ENCODE assay signal across 8 mouse cellular contexts in the genomic region with DNA sequence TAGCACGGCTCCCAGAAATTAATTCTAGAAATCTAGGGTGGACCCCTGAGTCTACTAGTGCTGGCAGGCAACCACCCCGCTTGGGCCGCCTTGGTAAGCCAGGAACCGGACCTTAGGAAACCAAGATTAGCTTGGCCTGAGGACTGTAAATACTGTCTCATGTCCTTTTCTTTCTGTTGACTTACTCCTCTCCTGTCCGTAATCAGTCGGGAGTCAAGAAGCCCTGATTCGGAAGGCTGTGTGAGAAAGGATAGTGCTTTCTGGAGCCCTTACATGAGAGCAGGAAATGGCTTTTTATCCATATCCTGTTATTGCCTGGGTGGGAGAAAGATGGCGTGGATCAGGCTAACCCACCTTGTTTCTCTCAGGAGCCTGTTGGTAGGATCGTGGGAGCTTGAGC. TPM values are rescaled to one million over a fixed set of nuclear protein-coding genes. Genes with fewer than 3 reads are reported as not detected.
DNase-seq lines count a peak whose midpoint lies in the region; ATAC-seq and TF ChIP-seq lines count a peak whose summit lies in the region.

No protein-coding gene starts in this region.

- H3K27ac ChIP-seq in forebrain, embryonic 14.5 days (ENCODE audit: low read depth, low read length): 0 out of 2 replicates have a peak overlapping the region, but pooled peaks have one; percentile 21
- H3K27ac ChIP-seq in intestine, postnatal 0 days (ENCODE audit: low read depth, low read length): peak overlapping the region; percentile 98; the same call in 1 of the 2 replicates
- H3K27ac ChIP-seq in midbrain, embryonic 11.5 days (ENCODE audit: low read depth, low read length): no peak overlapping the region

- ATAC-seq in forebrain, embryonic 14.5 days: no peak
- ATAC-seq in intestine, postnatal 0 days: no peak
- ATAC-seq in midbrain, embryonic 11.5 days (ENCODE audit: low FRiP score): no peak

- 0 out of 2 replicates have a peak, but pooled peaks cover 2% of the 10 kb centered on the region for H3K36me3 ChIP-seq in forebrain, embryonic 14.5 days (ENCODE audit: control insufficient read depth, insufficient read depth, low read length)
- H3K36me3 ChIP-seq in intestine, postnatal 0 days (ENCODE audit: control insufficient read depth, insufficient read depth): peaks cover 4% of the 10 kb centered on the region; the same call in 1 of the 2 replicates
- H3K36me3 ChIP-seq in midbrain, embryonic 11.5 days (ENCODE audit: control insufficient read depth, insufficient read depth, low read length): no peaks in the 10 kb centered on the region

- H3K9ac ChIP-seq in forebrain, embryonic 14.5 days (ENCODE audit: low read length): peak overlapping the region; percentile 93
- peak overlapping the region; percentile 95 for H3K9ac ChIP-seq in intestine, postnatal 0 days (ENCODE audit: low read depth, low read length)
- peak overlapping the region; percentile 96 for H3K9ac ChIP-seq in midbrain, embryonic 11.5 days (ENCODE audit: low read length)

- DNase-seq in cerebellum, postnatal 10 days: peak; percentile 36 to 37
- no peak for DNase-seq in cerebellum, adult 9-11 months
- DNase-seq in Muller cell, postnatal 12 days (ENCODE audit: inconsistent ontology term): peak; percentile 32
- no peak for DNase-seq in forebrain, embryonic 14.5 days (ENCODE audit: low spot score)
- peak; percentile 89 for DNase-seq in midbrain, embryonic 11.5 days (ENCODE audit: low spot score, missing footprints)
- DNase-seq in frontal cortex, postnatal 25 days (ENCODE audit: low spot score in 2 of 2): no peak
- no peak for DNase-seq in adrenal gland, adult 18-20 months (ENCODE audit: low spot score in 2 of 2)

- H3K27me3 ChIP-seq in forebrain, embryonic 14.5 days (replicated peaks; ENCODE audit: control insufficient read depth, insufficient read depth, low read length): no peaks in the 10 kb centered on the region
- H3K27me3 ChIP-seq in intestine, postnatal 0 days (replicated peaks; ENCODE audit: control insufficient read depth, insufficient read depth, low read length): no peaks in the 10 kb centered on the region
- no peaks in the 10 kb centered on the region for H3K27me3 ChIP-seq in midbrain, embryonic 11.5 days (ENCODE audit: control insufficient read depth, insufficient read depth, low read length)

- H3K4me1 ChIP-seq in forebrain, embryonic 14.5 days (ENCODE audit: control insufficient read depth, insufficient read depth, low read length): peaks cover 17% of the 10 kb centered on the region
- H3K4me1 ChIP-seq in intestine, postnatal 0 days (replicated peaks; ENCODE audit: control insufficient read depth, insufficient read depth, low read length): no peaks in the 10 kb centered on the region
- peaks cover 15% of the 10 kb centered on the region for H3K4me1 ChIP-seq in midbrain, embryonic 11.5 days (ENCODE audit: control insufficient read depth, insufficient read depth, low read length)

- TF ChIP-seq CTCF in intestine, postnatal 0 days (IDR thresholded peaks at IDR 0.05; ENCODE audit: low read depth): no peak

- peak overlapping the region; percentile 76 for H3K4me3 ChIP-seq in forebrain, embryonic 14.5 days (ENCODE audit: low read depth, low read length)
- H3K4me3 ChIP-seq in intestine, postnatal 0 days (ENCODE audit: low read depth, low read length): peak overlapping the region; percentile 76
- H3K4me3 ChIP-seq in midbrain, embryonic 11.5 days (ENCODE audit: low read depth, low read length): peak overlapping the region; percentile 69

- no peaks in the 10 kb centered on the region for H3K9me3 ChIP-seq in forebrain, embryonic 14.5 days (replicated peaks; ENCODE audit: control insufficient read depth, low read length)
- no peaks in the 10 kb centered on the region for H3K9me3 ChIP-seq in intestine, postnatal 0 days (ENCODE audit: control insufficient read depth)
- H3K9me3 ChIP-seq in midbrain, embryonic 11.5 days (ENCODE audit: control insufficient read depth, low read length): no peaks in the 10 kb centered on the region

- H3K4me2 ChIP-seq in forebrain, embryonic 14.5 days (ENCODE audit: low read length): peak overlapping the region; percentile 94
- H3K4me2 ChIP-seq in intestine, postnatal 0 days (replicated peaks; ENCODE audit: low read depth): peak overlapping the region; percentile 74
- peak overlapping the region; percentile 76 for H3K4me2 ChIP-seq in midbrain, embryonic 11.5 days

- 29% methylated on average over 9 of the region's 9 CpGs for WGBS in forebrain, embryonic 14.5 days
- 2% methylated on average over 9 of the region's 9 CpGs for WGBS in intestine, postnatal 0 days
- WGBS in midbrain, embryonic 11.5 days: 38% methylated on average over 9 of the region's 9 CpGs

RNA-seq across cellular contexts. Expression of a gene that starts 1.5 kb away (rescaled TPM):
- polyA plus RNA-seq in forebrain, embryonic 14.5 days (2014; fragmentation: Nextera tagmentation; extraction: Ambion mirVana): 84.4 and 99.1 TPM in 2 replicates
- 25.6 and 27.0 TPM in 2 replicates for polyA plus RNA-seq in intestine, postnatal 0 days (2015; fragmentation: Nextera tagmentation; extraction: Ambion mirVana)
- polyA plus RNA-seq in midbrain, embryonic 11.5 days (2014; fragmentation: Nextera tagmentation; extraction: Ambion mirVana): 92.4 and 97.4 TPM in 2 replicates
- total RNA-seq in adrenal gland, adult 18-20 months (2021): 10 to 100 TPM; 50.4 to 61.5 TPM

RNA-seq across cellular contexts. Expression of a gene that starts 9.6 kb away (rescaled TPM):
- not detected in 2 replicates for polyA plus RNA-seq in forebrain, embryonic 14.5 days (2014; fragmentation: Nextera tagmentation; extraction: Ambion mirVana)
- not detected in 2 replicates for polyA plus RNA-seq in intestine, postnatal 0 days (2015; fragmentation: Nextera tagmentation; extraction: Ambion mirVana)
- not detected in 2 replicates for polyA plus RNA-seq in midbrain, embryonic 11.5 days (2014; fragmentation: Nextera tagmentation; extraction: Ambion mirVana)
- not detected for total RNA-seq in adrenal gland, adult 18-20 months (2021)

RNA-seq across cellular contexts. Expression of a gene that starts 38.1 kb away (rescaled TPM):
- polyA plus RNA-seq in forebrain, embryonic 14.5 days (2014; fragmentation: Nextera tagmentation; extraction: Ambion mirVana): 0.50 and 0.62 TPM in 2 replicates
- 2.9 and 3.5 TPM in 2 replicates for polyA plus RNA-seq in intestine, postnatal 0 days (2015; fragmentation: Nextera tagmentation; extraction: Ambion mirVana)
- 0.10 TPM in 1 of 2 replicates, not detected in the other for polyA plus RNA-seq in midbrain, embryonic 11.5 days (2014; fragmentation: Nextera tagmentation; extraction: Ambion mirVana)
- not detected for total RNA-seq in adrenal gland, adult 18-20 months (2021)

RNA-seq across cellular contexts. Expression of a gene that starts 54.5 kb away (rescaled TPM):
- polyA plus RNA-seq in forebrain, embryonic 14.5 days (2014; fragmentation: Nextera tagmentation; extraction: Ambion mirVana): 81.7 and 94.8 TPM in 2 replicates
- polyA plus RNA-seq in intestine, postnatal 0 days (2015; fragmentation: Nextera tagmentation; extraction: Ambion mirVana): 51.5 and 59.5 TPM in 2 replicates
- polyA plus RNA-seq in midbrain, embryonic 11.5 days (2014; fragmentation: Nextera tagmentation; extraction: Ambion mirVana): 130 and 139 TPM in 2 replicates
- total RNA-seq in adrenal gland, adult 18-20 months (2021): 10 to 100 TPM; 49.2 to 49.9 TPM

Comparison
In these comparisons a context has a peak if more than half of its experiments do, and no peak if none do; other contexts are left out.
1. DNase-seq: peak in cerebellum, postnatal 10 days (2 of 2), Muller cell, postnatal 12 days (single experiment) and midbrain, embryonic 11.5 days (single experiment); none in cerebellum, adult 9-11 months (single experiment), forebrain, embryonic 14.5 days (single experiment), frontal cortex, postnatal 25 days (0 of 2) and adrenal gland, adult 18-20 months (0 of 2).
2. Peak in every context shown above with its lines, with median percentiles within 50 percentile points of each other: H3K4me2 ChIP-seq, H3K4me3 ChIP-seq and H3K9ac ChIP-seq.